Mouse (Mus musculus) Muller cell, postnatal 12 days (primary cell): ENCODE data around the gene Mnd1.

Experiments
- DNase-seq: peaks from one replicate; pipeline ENCODE4 v3.0.0-alpha.2; 2015; ENCODE audit errors: inconsistent ontology term

Gene Mnd1

DNA sequence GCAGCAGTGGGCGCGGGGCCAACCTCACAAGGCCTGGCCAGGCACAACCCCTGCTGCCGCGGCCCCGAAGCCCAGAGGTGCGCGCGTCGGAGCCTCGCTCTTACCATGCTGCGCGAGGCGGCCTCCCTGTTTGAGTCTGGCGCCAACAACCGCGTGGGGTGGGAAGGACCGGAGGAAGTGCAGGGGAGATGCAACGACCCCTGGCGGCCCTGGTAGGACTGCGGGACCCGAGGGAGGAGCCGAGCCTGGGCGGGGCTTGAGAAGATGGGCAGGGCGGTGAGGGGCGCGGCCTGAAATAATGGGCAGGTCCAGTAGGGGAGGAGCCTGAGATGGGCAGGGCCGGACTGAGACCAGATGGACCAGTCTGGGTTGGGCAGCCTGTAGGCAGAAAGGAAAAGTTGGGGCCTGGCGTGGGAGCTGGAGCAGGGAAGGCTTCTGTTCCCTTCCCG lies at the start of gene Mnd1:
Gene Mnd1, minus strand, starts transcription at position 229 of the 449 bp plus-strand sequence.
- DNase-seq, result peak; percentile 99

DNA sequence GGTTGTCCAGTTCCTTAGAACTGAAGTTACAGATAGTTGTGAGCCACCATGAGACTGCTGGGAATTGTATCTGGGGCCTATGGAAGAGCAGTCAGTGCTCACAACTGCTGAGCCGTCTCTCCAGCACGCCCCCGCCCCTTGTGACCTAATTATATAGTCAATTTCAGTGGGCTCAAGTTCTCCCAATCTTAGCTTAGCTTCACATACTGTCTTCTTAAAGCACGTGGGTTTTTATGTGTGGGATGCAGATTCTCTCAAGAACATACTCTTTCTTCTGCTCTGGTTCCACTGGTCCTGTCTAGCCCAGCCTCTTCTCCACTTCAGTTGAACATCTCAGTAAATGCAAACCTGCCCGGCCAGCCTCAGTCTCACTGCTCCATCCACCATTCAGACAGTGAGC lies 49.1 kb upstream of the Mnd1 start:
- DNase-seq, result no peak

DNA sequence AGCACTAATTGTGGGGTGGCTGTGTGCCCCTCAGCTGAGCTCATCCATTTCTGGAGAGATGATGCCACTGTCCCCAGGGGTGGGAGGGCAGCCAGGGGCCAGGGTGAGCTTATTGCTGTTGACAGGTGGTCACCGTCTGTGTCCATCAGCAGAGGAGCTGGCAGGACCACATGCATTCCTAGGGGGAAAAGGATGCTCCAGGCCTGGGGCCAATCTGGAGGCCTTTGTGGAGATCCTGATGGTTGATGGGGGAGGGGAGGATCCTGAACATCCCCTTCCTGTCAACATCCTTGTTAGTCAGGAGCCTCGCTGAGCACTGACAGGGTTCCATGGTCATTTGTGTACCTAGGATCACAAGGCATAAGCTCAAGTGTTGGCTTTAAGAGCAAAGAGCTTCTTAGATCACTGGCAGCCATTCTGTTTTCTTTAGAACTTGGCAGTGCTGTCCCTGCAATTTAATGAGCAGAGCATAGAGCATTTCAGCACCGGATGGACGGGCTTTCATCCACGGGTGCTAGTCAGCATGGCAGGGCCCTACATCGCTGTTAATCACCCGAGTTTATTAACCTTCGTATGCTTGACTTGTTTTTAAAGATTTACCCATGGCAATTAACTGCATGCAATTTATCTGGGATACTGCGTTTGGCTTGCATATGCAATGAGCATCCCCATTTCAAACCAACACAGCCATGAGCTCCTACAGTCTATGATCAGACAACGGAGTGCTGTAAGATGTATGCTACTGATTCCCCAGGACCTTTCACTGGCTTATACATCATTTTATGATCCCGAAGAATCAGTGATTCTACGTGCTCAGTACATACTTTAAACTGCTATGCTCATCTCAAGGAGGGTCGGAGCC lies 45.2 kb upstream of the Mnd1 start:
- peak; percentile 99 for DNase-seq

DNA sequence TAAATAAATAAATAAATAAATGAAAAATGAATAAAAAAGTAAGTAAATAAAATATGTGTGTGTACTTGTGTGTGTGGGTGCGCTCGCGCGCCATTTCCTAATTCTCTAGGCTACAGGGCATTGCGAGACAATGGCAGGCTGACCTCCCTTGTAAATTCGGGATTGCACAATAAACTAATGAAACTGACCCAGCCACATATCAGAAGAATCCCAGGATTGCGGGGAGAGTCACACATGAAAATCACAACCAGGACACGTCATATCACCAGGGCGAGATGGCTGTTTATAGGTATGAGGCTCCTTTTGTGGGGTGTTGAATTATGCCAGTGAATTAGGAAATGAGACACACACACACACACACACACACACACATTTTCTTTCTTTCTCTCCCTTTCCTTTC lies 43.9 kb upstream of the Mnd1 start:
- peak; percentile 75 for DNase-seq

DNA sequence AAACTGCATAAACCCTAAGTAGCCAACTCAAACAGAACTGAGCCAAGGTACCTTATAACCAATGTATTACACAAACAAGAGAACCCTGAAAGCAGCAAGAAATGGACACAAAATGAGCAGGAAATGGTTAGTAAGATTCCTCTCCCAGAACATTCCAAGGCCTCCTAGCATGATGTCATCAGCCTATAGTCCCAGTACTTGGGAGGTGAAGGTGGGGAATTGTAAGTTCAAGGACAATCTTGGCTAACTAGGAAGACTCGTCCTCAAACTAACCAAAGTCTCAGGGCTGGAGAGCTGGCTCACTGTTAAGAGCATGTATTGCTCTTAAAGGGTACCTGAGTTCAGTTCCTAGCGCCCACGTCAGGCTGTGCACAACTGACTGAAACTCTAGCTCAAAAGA lies 42.6 kb upstream of the Mnd1 start:
- DNase-seq, result no peak

DNA sequence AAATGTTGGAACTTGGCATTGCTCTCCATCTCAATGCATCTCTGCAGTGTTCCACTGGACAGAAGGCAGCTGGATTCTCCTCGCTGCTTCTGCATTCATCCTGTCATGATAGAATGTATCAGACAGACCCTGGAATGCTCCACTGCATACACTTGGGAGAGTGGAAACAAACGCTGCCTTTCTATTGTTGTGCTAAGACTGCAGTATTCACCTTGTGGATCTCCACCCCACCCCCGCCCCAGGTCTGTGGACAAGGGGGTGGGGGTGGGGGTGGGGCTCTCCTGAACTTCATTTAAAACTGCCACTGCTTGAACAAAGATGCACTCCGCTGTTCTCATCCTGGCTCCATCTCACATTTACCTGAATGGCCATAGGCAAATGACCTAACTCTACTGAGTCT lies 38.3 kb upstream of the Mnd1 start:
- no peak for DNase-seq

DNA sequence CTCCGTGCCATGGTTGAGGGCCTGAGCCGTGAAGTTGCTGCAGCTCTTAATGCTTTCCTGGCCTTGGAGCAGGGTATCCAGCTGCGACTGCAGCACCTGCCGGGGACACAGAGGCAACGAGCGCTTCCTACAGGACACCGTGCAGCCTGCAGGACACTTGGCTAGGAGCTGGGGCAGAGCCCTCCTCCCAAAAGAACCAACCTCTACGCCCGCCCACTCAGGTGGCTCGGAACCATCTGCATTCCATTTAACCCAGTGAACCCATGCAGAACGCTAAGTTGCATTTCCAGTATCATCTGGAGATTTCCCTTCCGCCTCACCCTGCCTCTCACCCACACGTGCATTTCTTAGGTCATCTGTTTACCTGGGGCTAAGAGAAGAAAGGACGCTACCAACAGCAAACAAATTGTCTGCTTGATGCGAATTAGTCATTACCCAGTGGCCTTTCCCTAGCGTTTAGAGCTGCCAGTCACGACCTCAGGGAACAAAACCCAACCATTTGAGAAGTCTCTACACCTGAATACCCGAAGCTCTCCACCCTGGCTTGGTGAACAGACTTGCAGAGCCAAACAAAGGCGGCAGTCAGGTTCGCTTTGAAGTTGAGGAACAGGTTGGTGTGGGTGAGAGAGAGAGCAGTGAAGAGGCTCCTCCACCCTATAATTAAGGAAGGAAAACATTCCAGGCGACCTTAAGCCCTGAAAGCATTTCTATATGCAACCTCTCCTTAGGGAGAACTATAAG lies 35.7 kb upstream of the Mnd1 start:
- DNase-seq, result no peak

DNA sequence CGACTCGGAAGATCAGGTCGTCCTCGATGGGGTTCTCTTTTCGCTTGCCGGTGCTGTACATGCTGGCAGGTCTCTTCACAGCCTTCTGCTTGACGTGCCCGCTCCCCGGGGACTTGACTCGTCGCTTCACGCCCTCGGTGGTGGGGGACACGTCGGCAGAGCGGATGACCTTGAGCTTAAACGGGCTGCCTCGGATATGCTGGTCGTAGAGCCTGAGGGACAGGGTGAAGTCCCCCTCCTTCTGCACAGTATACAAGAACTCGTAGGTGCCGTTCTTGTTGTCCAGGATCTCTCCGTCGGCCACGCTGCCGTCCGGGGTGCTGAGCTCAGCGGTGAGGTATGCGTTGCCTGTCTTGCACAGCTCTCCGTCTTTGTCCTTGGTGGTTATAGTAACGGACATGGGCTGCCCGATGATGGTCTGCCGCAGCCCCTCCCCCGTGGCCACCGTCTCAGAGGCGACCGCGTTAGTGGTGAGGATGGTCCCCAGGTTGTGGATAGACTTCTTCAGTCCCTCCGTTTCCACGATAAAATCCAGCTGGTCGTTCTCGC lies 35.0 kb upstream of the Mnd1 start:
- DNase-seq, result no peak

DNA sequence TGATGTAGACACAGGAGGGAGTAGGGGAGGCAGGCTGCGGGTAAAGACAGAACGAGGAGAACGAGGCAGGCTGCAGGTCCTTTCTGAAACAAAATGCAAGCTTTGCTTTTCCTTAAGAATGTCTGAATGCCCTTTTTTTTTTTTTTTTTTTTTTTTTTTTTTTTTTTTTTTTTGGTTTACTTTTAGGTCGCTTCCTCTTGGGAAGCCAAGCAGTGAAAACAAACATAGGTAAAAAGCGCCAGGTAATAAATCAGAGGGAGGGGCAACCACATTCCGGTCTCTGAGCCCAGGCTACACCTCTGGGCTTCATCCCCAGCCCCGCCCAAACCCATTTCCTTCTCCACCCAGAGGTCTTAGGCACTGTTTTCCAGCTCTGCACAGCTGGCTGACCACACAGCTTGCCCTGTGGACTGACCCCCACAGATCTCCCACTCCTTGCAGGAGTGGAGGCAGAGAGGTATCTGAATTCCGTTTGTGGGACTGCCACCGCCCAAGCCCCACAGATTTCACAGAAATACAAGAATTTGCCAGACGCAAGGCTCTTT lies 34.1 kb upstream of the Mnd1 start:
- no peak for DNase-seq

DNA sequence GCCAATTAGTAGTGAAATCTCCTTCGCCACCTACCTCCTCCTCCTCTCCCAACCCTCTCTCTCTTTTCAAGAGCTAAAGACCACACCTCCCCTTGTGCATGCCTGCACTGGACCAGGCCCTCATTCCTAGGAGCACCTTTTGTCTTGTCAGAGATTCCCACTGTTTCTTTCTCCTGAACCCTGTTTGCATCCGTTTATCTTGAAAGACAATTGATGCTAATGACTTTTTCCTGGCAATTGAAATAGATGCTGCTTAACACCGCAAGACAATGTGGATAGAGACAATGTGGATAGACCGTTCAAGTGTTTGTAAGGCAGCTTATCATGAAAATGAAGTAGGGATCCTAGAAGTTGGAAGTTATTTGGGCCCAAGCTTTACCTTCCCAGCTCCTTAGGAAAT lies 26.1 kb upstream of the Mnd1 start:
- DNase-seq, result no peak

DNA sequence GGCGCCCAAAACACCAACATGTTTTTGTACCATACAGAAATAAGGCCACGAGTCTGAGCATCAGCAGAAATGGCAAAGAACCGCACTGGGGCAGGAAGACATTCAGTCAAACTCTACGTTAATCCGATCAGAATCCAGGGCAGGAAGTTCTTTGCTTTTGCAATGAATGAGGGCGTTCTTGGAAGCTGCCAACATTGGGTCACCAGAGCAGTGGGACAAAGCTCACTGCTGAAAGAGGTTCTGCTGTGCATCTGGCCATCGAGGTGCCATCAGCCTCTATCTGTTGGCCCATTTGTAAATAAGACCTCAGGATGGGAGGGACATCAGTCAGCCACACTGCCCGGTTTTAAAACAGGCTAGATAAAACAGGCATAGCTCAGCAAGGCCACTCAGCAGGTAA lies 25.5 kb upstream of the Mnd1 start:
- DNase-seq, result peak; percentile 44

DNA sequence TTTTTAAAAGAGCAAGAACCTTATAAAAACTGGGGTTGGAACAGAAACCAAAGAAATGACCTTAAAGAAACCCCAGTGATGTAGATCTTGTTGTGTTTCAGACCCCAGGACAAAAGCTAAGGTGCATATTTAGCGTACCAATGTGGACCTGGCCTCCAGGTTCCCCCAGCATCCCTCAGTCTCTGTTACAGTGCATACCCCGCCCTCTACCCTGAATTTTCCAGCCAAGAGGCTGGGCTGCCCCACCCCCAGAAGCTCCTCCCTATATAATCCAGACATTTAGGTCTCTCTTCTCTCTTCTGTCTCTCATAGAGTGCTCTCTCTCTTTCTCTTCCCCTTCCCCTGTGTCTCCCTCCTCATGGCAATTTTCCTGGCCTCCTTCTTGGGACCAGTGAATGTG lies 24.7 kb upstream of the Mnd1 start:
- DNase-seq, result no peak

DNA sequence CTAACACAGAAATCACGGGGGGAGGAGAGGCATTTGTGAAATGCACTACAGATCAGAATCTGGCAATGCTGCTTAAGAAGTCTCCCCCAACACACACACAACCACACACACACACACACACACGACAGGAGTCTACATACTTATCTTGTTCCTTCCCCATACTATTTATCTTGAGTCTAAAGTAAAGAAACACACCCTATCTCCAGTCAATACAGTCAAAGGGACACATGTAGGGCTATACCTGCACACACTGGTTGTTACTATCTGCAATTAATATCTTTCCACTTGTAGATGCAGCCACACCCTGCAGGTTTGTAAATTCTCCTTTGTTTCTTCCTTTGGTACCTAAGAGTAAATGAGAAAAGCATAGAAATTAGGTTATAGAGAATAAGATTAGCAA lies 22.2 kb upstream of the Mnd1 start:
- no peak for DNase-seq

DNA sequence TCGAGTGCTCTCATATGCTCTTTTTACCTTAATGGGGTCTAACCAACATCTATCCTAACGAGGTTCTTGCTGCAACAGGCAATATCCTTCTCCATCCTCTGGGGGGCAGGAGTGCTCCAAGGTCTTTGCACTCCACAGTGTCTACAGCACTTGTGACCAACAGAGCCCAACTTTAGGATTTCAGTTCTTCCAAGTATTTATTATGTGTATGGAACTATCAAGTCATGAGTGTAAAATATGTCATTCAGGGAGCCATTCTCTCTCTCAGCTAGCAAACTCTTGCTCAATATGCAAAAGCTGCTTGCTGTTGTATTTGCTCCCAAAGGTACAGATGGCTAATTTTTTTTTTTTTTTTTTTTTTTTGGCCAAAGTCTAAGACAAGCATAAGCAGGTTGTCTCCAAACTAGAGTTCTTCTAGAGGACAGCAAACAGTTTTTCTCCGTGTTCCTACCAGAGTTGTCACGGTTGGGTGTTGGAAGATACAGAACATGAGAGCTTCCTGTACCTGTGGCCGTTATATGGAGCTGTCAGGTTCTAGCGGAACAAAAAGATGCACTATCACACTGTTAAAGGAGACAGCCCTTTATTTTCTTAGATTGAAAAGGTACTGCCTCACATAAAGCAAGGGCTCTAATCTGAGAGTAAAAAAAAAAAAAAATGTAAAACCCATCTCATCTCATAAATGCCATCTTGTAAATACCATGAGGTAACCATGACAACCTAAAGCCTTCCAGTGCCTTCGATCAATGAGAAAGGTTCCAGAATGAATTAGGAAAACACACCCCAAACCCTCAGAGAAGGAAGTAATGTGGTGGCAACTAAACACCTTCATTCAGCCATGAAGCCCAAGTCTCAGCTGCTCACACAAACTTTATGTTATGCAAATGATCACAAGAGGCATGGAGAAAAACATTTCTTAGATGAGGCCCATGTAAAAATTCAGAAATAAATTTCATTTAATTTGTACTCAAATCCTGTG lies 20.0 kb upstream of the Mnd1 start:
- DNase-seq, result peak; percentile 73

DNA sequence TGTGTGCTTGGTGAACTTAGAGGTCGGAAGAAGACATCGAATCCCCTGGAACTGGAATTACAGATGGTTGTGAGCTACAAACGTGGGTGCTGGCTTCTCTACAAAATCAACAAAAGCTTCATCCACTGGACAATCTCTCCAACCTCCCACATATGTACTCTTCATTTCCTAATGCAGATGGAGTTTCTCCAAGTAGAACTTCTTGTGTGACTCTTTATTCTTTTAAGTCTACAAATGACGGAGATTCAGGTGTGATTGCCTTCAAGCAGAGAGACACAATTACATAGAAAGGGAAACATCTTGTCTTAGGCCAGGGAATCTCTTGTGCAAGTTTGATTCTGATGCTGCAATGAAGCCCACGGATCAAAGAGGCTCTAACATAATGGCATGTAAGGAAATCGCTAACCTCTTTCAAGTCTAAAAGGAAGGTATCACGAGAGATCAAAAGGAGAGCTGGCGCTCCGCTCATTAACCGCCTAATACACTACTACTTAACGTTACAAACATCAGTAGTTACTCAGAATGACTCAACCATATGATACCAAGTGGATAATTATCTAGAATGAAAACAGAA lies 18.1 kb upstream of the Mnd1 start, which contains the start of gene Gm6525:
Gene Gm6525, plus strand, starts transcription at position 524 of the 574 bp plus-strand sequence.
- no peak for DNase-seq

DNA sequence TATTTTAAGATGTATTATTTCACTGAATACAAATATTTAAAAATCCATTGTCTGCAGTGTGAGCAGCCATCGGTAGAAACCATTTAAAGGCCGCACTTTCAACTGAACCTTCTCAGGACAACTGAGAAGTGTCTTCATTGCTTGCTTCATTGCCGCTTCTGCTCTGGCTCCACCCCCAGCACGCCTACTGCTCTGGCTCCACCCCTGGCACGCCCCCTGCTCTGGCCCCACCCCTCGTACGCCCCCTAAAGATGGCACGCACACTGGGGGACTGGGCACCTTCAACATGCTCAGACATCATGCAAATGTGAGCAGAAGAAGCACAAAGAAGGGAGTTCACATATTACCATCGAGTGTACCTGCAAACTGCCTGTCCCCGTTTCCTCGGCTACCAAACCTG lies 16.8 kb upstream of the Mnd1 start:
- no peak for DNase-seq

DNA sequence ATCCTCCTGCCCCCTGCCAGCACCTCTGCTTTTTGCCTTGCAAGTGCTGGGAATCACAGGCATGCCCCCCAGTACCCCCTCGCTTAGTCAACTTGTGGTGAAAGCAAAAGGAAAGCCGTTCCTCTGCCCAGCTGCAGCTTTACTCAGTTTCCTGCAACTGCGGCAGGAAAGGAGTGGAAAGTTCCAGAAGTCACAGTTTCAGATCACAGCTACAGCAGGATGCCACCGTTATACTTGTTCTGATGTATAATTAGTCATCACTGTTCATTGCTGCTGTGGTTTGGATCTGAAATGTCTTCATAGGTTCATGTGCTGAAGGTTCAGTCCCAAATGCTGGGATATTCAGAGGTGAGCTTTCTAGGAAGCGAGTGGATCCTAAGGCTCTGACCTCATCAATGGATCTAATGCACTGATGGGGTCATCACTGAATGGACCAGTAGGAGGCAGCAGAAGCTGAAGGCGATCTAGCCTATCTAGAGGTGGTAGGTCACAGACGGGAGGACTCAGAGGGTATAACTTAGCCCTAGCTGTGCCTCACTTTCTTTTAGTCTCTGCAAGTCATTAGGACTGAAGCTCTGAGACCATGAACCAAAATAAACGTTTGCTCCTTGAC lies 13.9 kb upstream of the Mnd1 start:
- DNase-seq, result no peak

DNA sequence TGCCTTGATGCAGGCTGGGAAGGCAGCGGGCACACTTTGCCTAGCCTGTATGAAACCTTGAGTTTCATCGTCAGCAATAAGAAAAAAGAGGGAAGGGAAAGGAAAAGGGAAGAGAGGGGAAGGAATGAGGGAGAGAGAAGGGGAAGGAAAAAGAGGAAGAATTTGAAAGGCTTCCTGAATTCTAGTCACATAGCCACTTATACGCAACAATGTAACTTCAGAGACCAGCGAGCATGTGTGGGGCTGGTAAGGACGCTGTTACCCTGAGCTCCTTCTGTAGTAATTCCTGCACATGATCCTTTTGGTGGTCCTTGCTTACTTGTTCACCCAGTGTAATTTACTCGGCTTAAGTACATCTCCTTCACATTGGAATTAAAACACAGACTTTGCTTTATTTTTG lies 13.4 kb upstream of the Mnd1 start:
- DNase-seq, result no peak

DNA sequence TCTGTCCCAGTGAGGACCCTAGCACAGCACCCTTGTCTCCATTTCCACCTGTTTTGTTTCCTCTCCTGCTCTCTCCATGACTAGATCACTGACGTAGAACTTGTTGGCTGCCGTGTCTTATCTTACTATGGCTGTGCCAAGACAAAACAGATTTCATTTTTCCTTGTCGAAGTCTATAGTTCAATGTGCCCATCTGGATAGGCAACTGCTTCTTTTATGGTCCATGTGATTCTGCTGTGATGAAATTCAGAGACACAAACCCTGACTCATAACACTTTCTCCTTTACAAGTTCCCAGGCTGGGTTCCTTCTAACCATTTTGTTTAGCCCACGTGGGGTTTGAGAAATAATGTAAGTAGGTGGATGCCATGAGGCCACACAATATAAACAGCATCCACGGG lies 10.5 kb upstream of the Mnd1 start:
- no peak for DNase-seq

DNA sequence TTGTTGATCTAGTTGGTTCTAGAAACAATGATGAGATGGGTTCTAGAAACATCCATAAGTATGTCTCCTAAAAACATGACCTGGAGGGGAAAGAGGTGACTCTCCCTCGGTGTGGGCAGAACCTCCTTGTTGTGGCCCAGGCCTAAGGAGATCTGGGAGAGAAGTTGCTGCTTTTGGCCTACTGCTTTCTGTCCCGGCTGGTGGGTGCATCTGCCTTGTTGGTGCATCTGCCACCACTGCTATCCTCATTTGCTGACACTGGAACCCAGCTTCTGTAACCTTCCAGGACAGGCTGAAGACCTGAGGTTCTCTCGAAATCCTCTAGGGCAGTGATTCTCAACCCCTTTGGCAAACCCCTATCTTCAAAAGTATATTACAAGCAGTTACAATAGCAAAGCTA lies 9.8 kb upstream of the Mnd1 start:
- no peak for DNase-seq
